ENCODE assay signal across 13 mouse cellular contexts in genomic region chr13:10058993-10059392, GRCm38 (mm10).
"Had no signal": no experiment of that assay in that cellular context is flagged by ENCODE, and none has a peak within 500 bp of the region (broad histone marks: within the 10 kb centered on the region; RNA-seq: fewer than 3 reads in every experiment).

No protein-coding gene starts in this region.

- ATAC-seq: liver, postnatal 0 days; lung, postnatal 0 days; midbrain, embryonic 15.5 days had no signal

- DNase-seq: kidney, adult 8-10 months; kidney, postnatal 10 days; kidney, postnatal 36 days; layer of hippocampus, postnatal 36 days; left cerebral cortex, postnatal 4 days; liver, postnatal 0 days; lung, embryonic 14.5 days; retina, postnatal 1 day; right cerebral cortex, postnatal 25 days; spleen, adult 18-20 months; thymus, postnatal 25 days had no signal
